Mouse (Mus musculus) MEL (cell line): ENCODE data around the gene Ryr3.

Experiments
- CHD2 ChIP-seq: IDR thresholded peaks from 2 replicates; pipeline ENCODE4 v1.6.1; 2011; ENCODE audit warnings: low read length, improper control_type of control experiment
- CTCF ChIP-seq, 3 experiments: IDR thresholded peaks in 2 of 3; conservative IDR thresholded peaks in 1 of 3; 2 replicates each; pipeline ENCODE4 v1.5.1; 2011 to 2012; ENCODE audit warnings: low read length in 3 of 3, low read depth in 2 of 3, mild to moderate bottlenecking in 2 of 3, improper control_type of control experiment in 1 of 3, inconsistent platforms in 1 of 3, mixed read lengths in 1 of 3, moderate library complexity in 1 of 3; ENCODE audit not compliant: control insufficient read depth in 1 of 3, insufficient read depth in 1 of 3, poor library complexity in 1 of 3, severe bottlenecking in 1 of 3
- E2F4 ChIP-seq: IDR thresholded peaks from 2 replicates; pipeline ENCODE4 v1.6.1; 2011; ENCODE audit warnings: low read depth, low read length, improper control_type of control experiment, borderline replicate concordance
- EP300 ChIP-seq, 2 experiments: IDR thresholded peaks; 2 replicates each; pipeline ENCODE4 v1.6.1; 2011; ENCODE audit warnings: improper control_type of control experiment in 2 of 2, low read length in 2 of 2, low read depth in 1 of 2, mild to moderate bottlenecking in 1 of 2
- POLR2A ChIP-seq, 2 experiments: IDR thresholded peaks; 2 replicates each; pipeline ENCODE4 v1.6.1; 2011 to 2012; ENCODE audit warnings: low read length in 2 of 2, mild to moderate bottlenecking in 2 of 2, control low read depth in 1 of 2, improper control_type of control experiment in 1 of 2, low read depth in 1 of 2, moderate library complexity in 1 of 2; ENCODE audit not compliant: control insufficient read depth in 1 of 2, insufficient read depth in 1 of 2, poor library complexity in 1 of 2
- TAL1 ChIP-seq: IDR thresholded peaks from 2 replicates; pipeline ENCODE4 v1.6.1; 2012; ENCODE audit warnings: mild to moderate bottlenecking, inconsistent platforms, low read length, moderate library complexity, mixed read lengths
- ZMIZ1 ChIP-seq: IDR thresholded peaks from 2 replicates; pipeline ENCODE4 v1.6.1; 2012; ENCODE audit warnings: low read depth, mild to moderate bottlenecking, inconsistent platforms, low read length, improper control_type of control experiment, moderate library complexity

DNA sequence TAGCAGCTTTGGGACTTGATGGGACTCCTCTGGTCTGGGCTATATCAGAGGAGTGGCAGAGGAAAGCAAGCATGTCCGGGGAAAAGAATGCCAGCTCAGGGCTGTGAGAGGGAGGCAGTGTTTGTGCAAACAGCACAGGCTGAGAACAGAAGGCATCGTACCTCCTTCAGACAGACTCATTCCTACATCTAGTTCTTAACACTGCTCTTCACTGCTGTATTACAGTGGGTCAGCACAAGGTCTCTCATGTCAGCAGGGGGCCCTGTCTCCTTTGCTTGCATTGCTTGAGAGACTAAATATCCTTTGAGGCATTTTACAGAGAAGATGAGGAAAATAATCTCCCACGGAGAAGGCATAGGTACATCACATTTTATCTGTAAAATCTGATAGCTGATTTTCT, 394.2 kb downstream of the Ryr3 start:
- TF ChIP-seq CTCF (IDR thresholded peaks at IDR 0.05 in 2 of 3, conservative IDR thresholded peaks at IDR 0.05 in 1 of 3; ENCODE audit: control insufficient read depth in 1 of 3, insufficient read depth in 1 of 3, low read depth in 2 of 3, low read length in 3 of 3, poor library complexity in 1 of 3, severe bottlenecking in 1 of 3) (no peak), E2F4 (no peak), ZMIZ1 (no peak), EP300 (IDR thresholded peaks at IDR 0.05; ENCODE audit: low read depth in 1 of 2, low read length in 2 of 2) (no peak), POLR2A (IDR thresholded peaks at IDR 0.05; ENCODE audit: control insufficient read depth in 1 of 2, insufficient read depth in 1 of 2, low read depth in 1 of 2, low read length in 2 of 2, poor library complexity in 1 of 2) (no peak), CHD2 (no peak), TAL1 (no peak)
